Mouse (Mus musculus) kidney, embryonic 16.5 days (tissue): ENCODE measurements at regions not wholly inside any gene's neighbourhood (a gene's known extent, or its start where the extent isn't known, plus 50 kb on each side); places are given as distances from the start of the nearest gene placed in this dataset.

Experiments
- ATAC-seq: fragments of 200-750 bp; cut with Nextera tagmentation; 2 replicates; pipeline ENCODE4 v1.8.0; 2017; ENCODE audit warnings: moderate TSS enrichment; ENCODE audit not compliant: low FRiP score, low TSS enrichment
- H3K27ac ChIP-seq: fragments of 300-500 bp; sonication (generic); 2 replicates; pipeline ENCODE4 v1.5.1; 2014; ENCODE audit warnings: low read length
- H3K27me3 ChIP-seq: fragments of 300-500 bp; sonication (generic); 2 replicates; pipeline ENCODE4 v1.6.1; 2014; ENCODE audit warnings: low read length, control low read depth, mixed read lengths; ENCODE audit not compliant: insufficient read depth
- H3K36me3 ChIP-seq: fragments of 300-500 bp; sonication (generic); 2 replicates; pipeline ENCODE4 v1.6.1; 2014; ENCODE audit warnings: low read length, control low read depth, mixed read lengths; ENCODE audit not compliant: insufficient read depth
- H3K4me1 ChIP-seq: fragments of 300-500 bp; sonication (generic); 2 replicates; pipeline ENCODE4 v1.6.1; 2014; ENCODE audit warnings: low read length, control low read depth, mixed read lengths; ENCODE audit not compliant: insufficient read depth
- H3K4me2 ChIP-seq: fragments of 300-500 bp; sonication (generic); replicated peaks from 2 replicates; pipeline ENCODE4 v1.6.1; 2014; ENCODE audit warnings: low read depth, low read length
- H3K4me3 ChIP-seq: fragments of 300-500 bp; sonication (generic); 2 replicates; pipeline ENCODE4 v1.5.1; 2014; ENCODE audit warnings: mild to moderate bottlenecking, low read length
- H3K9ac ChIP-seq: fragments of 300-500 bp; sonication (generic); replicated peaks from 2 replicates; pipeline ENCODE4 v1.6.1; 2014; ENCODE audit warnings: low read length
- H3K9me3 ChIP-seq: fragments of 300-500 bp; sonication (generic); 2 replicates; pipeline ENCODE4 v1.6.1; 2016; ENCODE audit warnings: low read length, control low read depth
- WGBS: fragments of 180-500 bp; shearing (Covaris S2); extraction: QIAGEN DNeasy Blood & Tissue Kit; methylation state at CpG from one replicate; pipeline ENCODE4 v1.1.7; 2014; 5-methylcytosine and 5-hydroxymethylcytosine counted together

DNA sequence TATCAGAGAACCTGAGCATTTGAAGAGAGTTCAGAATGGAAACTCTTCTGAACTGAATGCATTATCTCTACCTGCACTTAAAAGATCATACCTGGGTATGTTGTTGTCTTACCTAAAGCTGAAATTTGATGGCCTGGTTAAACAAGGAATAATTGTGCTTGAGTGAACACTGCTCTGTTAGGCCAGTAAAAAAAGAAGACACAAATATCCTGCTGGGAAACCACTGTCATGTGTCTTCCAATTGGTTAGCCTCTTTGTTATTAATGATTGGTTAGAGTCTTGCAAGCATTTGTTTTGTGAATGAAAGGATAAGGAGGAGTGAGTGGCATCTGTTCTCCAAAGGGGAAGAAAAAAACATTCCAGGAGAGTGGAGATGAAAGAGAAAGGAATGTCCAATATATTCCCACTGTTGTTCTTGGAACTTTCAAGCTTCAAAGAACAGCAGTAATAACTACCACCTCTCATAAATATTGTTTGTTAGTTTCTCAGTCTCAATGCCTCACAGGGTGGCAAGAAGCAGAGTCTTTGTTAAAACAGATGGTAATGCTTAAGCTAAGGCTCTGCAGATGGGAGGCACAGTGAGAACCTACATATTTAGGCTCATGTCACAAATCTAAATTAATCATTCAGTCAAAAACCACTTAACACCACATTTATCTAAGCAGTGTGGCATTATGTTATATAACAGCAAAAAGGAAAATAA lies 165.5 kb downstream of the Dsel start:
- no peak overlapping the region for H3K9ac ChIP-seq
- H3K27me3 ChIP-seq = no peaks in the 10 kb centered on the region
- no peaks in the 10 kb centered on the region for H3K36me3 ChIP-seq
- H3K27ac ChIP-seq = no peak overlapping the region
- H3K4me1 ChIP-seq = no peaks in the 10 kb centered on the region
- ATAC-seq = no peak
- H3K4me3 ChIP-seq = no peak overlapping the region
- no peak overlapping the region for H3K4me2 ChIP-seq
- no peaks in the 10 kb centered on the region for H3K9me3 ChIP-seq

GRCm38 (mm10) chr1:111660950-111661349 lies 203.8 kb downstream of the Dsel start:
- no peak for ATAC-seq
- Histone ChIP-seq H3K36me3 (no peaks in the 10 kb centered on the region), H3K4me2 (no peak overlapping the region), H3K27me3 (no peaks in the 10 kb centered on the region), H3K4me3 (no peak overlapping the region), H3K27ac (no peak overlapping the region), H3K9me3 (no peaks in the 10 kb centered on the region), H3K4me1 (no peaks in the 10 kb centered on the region), H3K9ac (no peak overlapping the region)
- 82% methylated on average over 1 of the region's 1 CpGs for WGBS

GRCm38 (mm10) chr1:111660099-111660670 lies 204.5 kb downstream of the Dsel start:
- 8% methylated on average over 2 of the region's 2 CpGs for WGBS
- no peak for ATAC-seq
- Histone ChIP-seq H3K4me3 (no peak overlapping the region), H3K4me2 (no peak overlapping the region), H3K9me3 (no peaks in the 10 kb centered on the region), H3K36me3 (no peaks in the 10 kb centered on the region), H3K27ac (no peak overlapping the region), H3K27me3 (no peaks in the 10 kb centered on the region), H3K4me1 (no peaks in the 10 kb centered on the region), H3K9ac (no peak overlapping the region)

GRCm38 (mm10) chr1:111633860-111634460 lies 230.8 kb downstream of the Dsel start:
- ATAC-seq = 0 out of 2 replicates have a peak, but pooled peaks have one; percentile 49
- Histone ChIP-seq H3K4me1 (no peaks in the 10 kb centered on the region), H3K4me2 (no peak overlapping the region), H3K9ac (no peak overlapping the region), H3K36me3 (no peaks in the 10 kb centered on the region), H3K27ac (no peak overlapping the region), H3K27me3 (no peaks in the 10 kb centered on the region), H3K9me3 (no peaks in the 10 kb centered on the region), H3K4me3 (no peak overlapping the region)
- 63% methylated on average over 3 of the region's 3 CpGs for WGBS
